25 mouse cellular contexts compared by ENCODE assay signal in genomic region chr3:34121311-34121710, GRCm38 (mm10).
"Had no signal": no experiment of that assay in that cellular context is flagged by ENCODE, and none has a peak within 500 bp of the region (broad histone marks: within the 10 kb centered on the region; RNA-seq: fewer than 3 reads in every experiment).

No protein-coding gene starts in this region.

- ATAC-seq: hindbrain, embryonic 16.5 days; inflammation-experienced regulatory T-cells, adult 6 months; liver, postnatal 0 days had no signal

- H3K4me3 ChIP-seq: gastrocnemius, adult 2 months; heart, adult 2 months; heart, embryonic 13.5 days; heart, embryonic 15.5 days; hindbrain, embryonic 10.5 days; hindbrain, embryonic 12.5 days; limb, embryonic 10.5 days; limb, embryonic 12.5 days; liver, embryonic 13.5 days; liver, embryonic 15.5 days had no signal

- H3K9me3 ChIP-seq: heart, embryonic 13.5 days; heart, embryonic 15.5 days; hindbrain, embryonic 10.5 days; hindbrain, embryonic 12.5 days; limb, embryonic 10.5 days; limb, embryonic 12.5 days; liver, embryonic 13.5 days; liver, embryonic 15.5 days had no signal

- H3K9ac ChIP-seq: heart, embryonic 13.5 days; heart, embryonic 15.5 days; hindbrain, embryonic 12.5 days; hindbrain, embryonic 14.5 days; limb, embryonic 12.5 days; liver, embryonic 13.5 days; liver, embryonic 15.5 days; liver, postnatal 0 days had no signal

- DNase-seq: gastrocnemius, adult 2 months; gastrocnemius, postnatal 10 days; gastrocnemius, postnatal 36 days; heart, adult 2 months; heart, postnatal 4 days; kidney, adult 18-20 months; kidney, postnatal 14 days; layer of hippocampus, adult 9-11 months; layer of hippocampus, postnatal 36 days; liver; liver, embryonic 13.5 days; liver, postnatal 0 days had no signal

- H3K27ac ChIP-seq: gastrocnemius, adult 2 months; heart, adult 2 months; heart, embryonic 13.5 days; heart, embryonic 15.5 days; hindbrain, embryonic 10.5 days; hindbrain, embryonic 12.5 days; hindbrain, embryonic 14.5 days; kidney, postnatal 0 days; limb, embryonic 10.5 days; limb, embryonic 12.5 days; liver, embryonic 13.5 days; liver, embryonic 15.5 days had no signal

- H3K27me3 ChIP-seq: heart, embryonic 13.5 days; heart, embryonic 15.5 days; hindbrain, embryonic 12.5 days; limb, embryonic 12.5 days; liver, embryonic 13.5 days; liver, embryonic 15.5 days had no signal

- H3K36me3 ChIP-seq: heart, embryonic 13.5 days; heart, embryonic 15.5 days; hindbrain, embryonic 10.5 days; hindbrain, embryonic 12.5 days; limb, embryonic 10.5 days; limb, embryonic 12.5 days; liver, embryonic 13.5 days; liver, embryonic 15.5 days had no signal

- H3K4me1 ChIP-seq: heart, embryonic 15.5 days; hindbrain, embryonic 12.5 days; limb, embryonic 10.5 days; limb, embryonic 12.5 days; liver, embryonic 13.5 days; liver, embryonic 15.5 days had no signal

- H3K4me2 ChIP-seq: heart, embryonic 11.5 days; heart, embryonic 13.5 days; heart, embryonic 15.5 days; hindbrain, embryonic 12.5 days; hindbrain, embryonic 14.5 days; limb, embryonic 12.5 days; liver, embryonic 11.5 days; liver, embryonic 13.5 days; liver, embryonic 15.5 days had no signal
